Mouse (Mus musculus): Measurements from ENCODE around the gene Pptc7.

DNA sequence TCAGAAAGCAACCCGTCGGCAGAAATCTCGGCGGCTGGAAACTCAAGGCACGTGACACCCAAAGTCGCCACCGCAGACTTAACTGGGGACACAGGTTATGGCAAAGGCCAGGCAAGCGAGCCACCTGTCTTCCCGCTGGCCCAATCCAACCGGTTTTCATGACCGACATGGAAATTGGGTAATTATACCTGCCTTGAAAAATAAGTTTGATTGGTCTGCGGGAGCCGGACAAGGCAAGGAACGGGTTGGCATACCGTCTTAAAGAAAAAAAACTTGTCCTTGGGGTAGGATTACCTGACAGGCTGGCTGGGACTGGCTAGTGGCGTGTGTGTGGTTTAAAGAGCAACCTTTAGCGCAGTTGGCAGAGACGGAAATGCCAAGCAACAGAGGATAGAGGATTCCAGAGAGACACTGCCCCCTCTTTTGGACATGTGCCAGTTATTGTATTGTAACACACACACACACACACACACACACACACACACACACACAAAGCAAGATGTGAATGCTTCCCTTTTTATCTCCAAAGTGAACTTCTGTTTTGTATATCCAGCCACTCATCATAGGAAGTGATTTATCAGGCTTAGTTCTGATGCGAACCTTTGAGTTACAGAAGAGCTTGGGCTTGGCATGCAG is 3.2 kb upstream of the Pptc7 start:
- TF ChIP-seq CTCF (IDR thresholded peaks at IDR 0.05; ENCODE audit: low read depth, low read length) (no peak), POLR2A (IDR thresholded peaks at IDR 0.05; ENCODE audit: insufficient read depth, low read length) (no peak), EP300 (IDR thresholded peaks at IDR 0.05; ENCODE audit: insufficient read depth, low read depth, low read length) (no peak)

Data from ES-Bruce4 (cell line).